Mouse (Mus musculus) midbrain, embryonic 10.5 days (tissue): Measurements from ENCODE around the gene Leng8. TPM values are rescaled to one million over a fixed set of nuclear protein-coding genes. Genes with fewer than 3 reads are reported as not detected.

ENCODE experiments used
- DNase-seq: peaks from one replicate; pipeline ENCODE4 v3.0.0-alpha.2; 2017; ENCODE audit warnings: low spot score
- H3K27ac ChIP-seq: fragments of 300-500 bp; sonication (generic); replicated peaks from 2 replicates; pipeline ENCODE4 v1.5.1; 2016; ENCODE audit warnings: mild to moderate bottlenecking
- H3K27me3 ChIP-seq: fragments of 300-500 bp; sonication (generic); 2 replicates; pipeline ENCODE4 v1.6.1; 2016; ENCODE audit warnings: low read depth, mild to moderate bottlenecking; ENCODE audit not compliant: poor library complexity, severe bottlenecking
- H3K36me3 ChIP-seq: fragments of 300-500 bp; sonication (generic); 2 replicates; pipeline ENCODE4 v1.6.1; 2016; ENCODE audit warnings: mild to moderate bottlenecking, moderate library complexity
- H3K4me1 ChIP-seq: fragments of 300-500 bp; sonication (generic); 2 replicates; pipeline ENCODE4 v1.6.1; 2016
- H3K4me3 ChIP-seq: fragments of 300-500 bp; sonication (generic); 2 replicates; pipeline ENCODE4 v1.5.1; 2016; ENCODE audit warnings: mild to moderate bottlenecking, moderate library complexity
- H3K9me3 ChIP-seq: fragments of 300-500 bp; sonication (generic); replicated peaks from 2 replicates; pipeline ENCODE4 v1.6.1; 2016; ENCODE audit warnings: mild to moderate bottlenecking
- WGBS: fragments of 180-500 bp; shearing (Covaris S2); methylation state at CpG from one replicate; pipeline ENCODE4 v1.1.7; 2016; 5-methylcytosine and 5-hydroxymethylcytosine counted together
- polyA plus RNA-seq: library from polyadenylated mRNA; unstranded; fragments of >200 nt; fragmentation: Nextera tagmentation; extraction: Ambion mirVana; gene quantifications from 2 replicates; pipeline ENCODE4 v1.2.1, GENCODE M21; 2016

Gene Leng8
- polyA plus RNA-seq, 1 experiment from 2014 or later, result 63.1 TPM

GRCm38 (mm10) chr7:4131964-4132363 is 4.9 kb upstream of the Leng8 start:
- Histone ChIP-seq H3K36me3 (peaks cover 64% of the 10 kb centered on the region), H3K4me3 (no peak overlapping the region), H3K27ac (no peak overlapping the region), H3K9me3 (no peaks in the 10 kb centered on the region), H3K4me1 (peaks cover 18% of the 10 kb centered on the region; the same call in 1 of the 2 replicates), H3K27me3 (no peaks in the 10 kb centered on the region)
- no peak for DNase-seq
- WGBS, result 91% methylated on average over 8 of the region's 8 CpGs

DNA sequence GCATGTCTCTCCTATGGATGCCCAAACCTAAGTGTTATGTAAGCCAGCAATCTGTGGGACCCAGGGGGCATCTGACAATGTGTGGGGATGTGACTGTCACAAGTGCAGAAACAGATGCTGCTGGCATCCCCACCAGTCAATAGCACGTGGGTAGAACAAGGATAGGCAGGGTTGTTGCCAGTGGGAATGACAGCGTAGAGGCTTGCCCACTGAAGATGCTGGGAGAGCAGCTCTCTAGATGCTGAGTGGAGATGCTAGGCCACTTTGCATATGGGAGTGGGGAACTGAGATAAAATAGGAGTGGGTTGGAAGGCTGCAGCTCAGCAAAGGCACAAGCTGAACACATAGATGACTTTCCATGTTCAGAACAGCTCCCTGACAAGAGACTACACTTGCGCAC is 4.3 kb upstream of the Leng8 start:
- Histone ChIP-seq H3K36me3 (peaks cover 57% of the 10 kb centered on the region), H3K27me3 (no peaks in the 10 kb centered on the region), H3K27ac (no peak overlapping the region), H3K4me3 (no peak overlapping the region), H3K9me3 (no peaks in the 10 kb centered on the region), H3K4me1 (peaks cover 19% of the 10 kb centered on the region)
- DNase-seq, result no peak
- WGBS, result 91% methylated on average over 3 of the region's 3 CpGs

DNA sequence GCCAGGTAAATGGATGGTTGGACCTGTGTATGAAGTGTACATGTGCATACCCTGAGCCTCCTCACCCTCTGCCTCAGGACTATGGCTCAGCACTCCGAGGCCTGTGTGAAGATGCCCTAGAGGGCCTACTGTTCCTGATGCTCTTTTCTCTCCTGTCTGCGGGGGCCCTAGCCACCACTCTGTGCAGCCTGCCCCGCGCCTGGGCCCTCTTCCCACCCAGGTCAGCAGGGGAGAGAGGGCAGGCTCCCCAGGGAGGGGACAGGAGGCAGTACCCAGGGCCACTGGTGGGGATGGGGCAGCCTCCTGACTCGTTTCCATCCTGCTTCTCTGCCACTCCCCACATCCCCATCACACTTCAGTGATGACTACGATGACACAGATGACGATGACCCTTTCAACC is 3.8 kb upstream of the Leng8 start:
- no peak for DNase-seq
- no peaks in the 10 kb centered on the region for H3K27me3 ChIP-seq
- WGBS, result 79% methylated on average over 5 of the region's 7 CpGs
- H3K36me3 ChIP-seq, result peaks cover 54% of the 10 kb centered on the region
- peaks cover 24% of the 10 kb centered on the region for H3K4me1 ChIP-seq
- no peaks in the 10 kb centered on the region for H3K9me3 ChIP-seq
- no peak overlapping the region for H3K4me3 ChIP-seq
- H3K27ac ChIP-seq, result no peak overlapping the region

DNA sequence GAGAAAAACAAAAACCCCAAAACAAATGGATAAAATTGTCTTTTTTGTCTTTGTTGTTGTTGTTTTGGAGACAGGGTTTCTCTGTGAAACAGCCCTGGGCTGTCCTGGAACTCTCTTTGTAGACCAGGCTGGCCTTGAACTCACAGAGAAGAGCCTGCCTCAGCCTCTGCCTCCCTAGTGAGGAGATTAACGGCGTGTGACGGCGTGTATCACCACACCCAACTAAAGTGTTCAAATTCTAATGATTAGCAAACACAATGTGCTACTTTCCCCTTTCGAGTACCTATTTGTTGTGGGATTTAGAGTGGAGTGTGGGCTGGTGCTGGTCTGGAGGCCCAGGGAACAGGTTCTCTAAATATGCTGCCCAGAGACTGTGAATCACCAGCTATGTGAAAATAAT is 1.9 kb upstream of the Leng8 start:
- no peak overlapping the region for H3K4me3 ChIP-seq
- H3K9me3 ChIP-seq, result no peaks in the 10 kb centered on the region
- WGBS, result 95% methylated on average over 5 of the region's 5 CpGs
- H3K4me1 ChIP-seq, result peaks cover 32% of the 10 kb centered on the region
- peaks cover 56% of the 10 kb centered on the region for H3K36me3 ChIP-seq
- no peaks in the 10 kb centered on the region for H3K27me3 ChIP-seq
- H3K27ac ChIP-seq, result no peak overlapping the region
- no peak for DNase-seq

- under 1% methylated on average over 16 of the region's 16 CpGs for WGBS
Observed at GRCm38 (mm10) chr7:4136404-4136770, 452 bp upstream of the Leng8 start.

GRCm38 (mm10) chr7:4137746-4138145 is 907 bp downstream of the Leng8 start:
- Histone ChIP-seq H3K4me3 (peak overlapping the region; percentile 80), H3K36me3 (peaks cover 62% of the 10 kb centered on the region), H3K4me1 (peaks cover 24% of the 10 kb centered on the region), H3K9me3 (no peaks in the 10 kb centered on the region), H3K27ac (peak overlapping the region; percentile 97), H3K27me3 (no peaks in the 10 kb centered on the region)
- WGBS, result 52% methylated on average over 3 of the region's 3 CpGs
- DNase-seq, result no peak

More at GRCm38 (mm10) chr7:4136404-4136770, 452 bp upstream of the Leng8 start:
- Histone ChIP-seq H3K4me3 (peak overlapping the region; percentile 80), H3K27ac (peak overlapping the region; percentile 97), H3K27me3 (no peaks in the 10 kb centered on the region), H3K36me3 (peaks cover 61% of the 10 kb centered on the region), H3K4me1 (peaks cover 26% of the 10 kb centered on the region), H3K9me3 (no peaks in the 10 kb centered on the region)
- DNase-seq, result no peak

GRCm38 (mm10) chr7:4138181-4138580 is 1.3 kb downstream of the Leng8 start:
- Histone ChIP-seq H3K4me3 (peak overlapping the region; percentile 80), H3K27ac (no peak overlapping the region), H3K27me3 (no peaks in the 10 kb centered on the region), H3K4me1 (peaks cover 24% of the 10 kb centered on the region), H3K36me3 (peaks cover 62% of the 10 kb centered on the region), H3K9me3 (no peaks in the 10 kb centered on the region)
- DNase-seq, result no peak
- 96% methylated on average over 2 of the region's 2 CpGs for WGBS

GRCm38 (mm10) chr7:4138671-4139070 is 1.8 kb downstream of the Leng8 start:
- 91% methylated on average over 7 of the region's 7 CpGs for WGBS
- peak overlapping the region; percentile 80 for H3K4me3 ChIP-seq
- DNase-seq, result no peak

GRCm38 (mm10) chr7:4139391-4139790 is 2.6 kb downstream of the Leng8 start:
- Histone ChIP-seq H3K9me3 (no peaks in the 10 kb centered on the region), H3K27ac (no peak overlapping the region), H3K27me3 (no peaks in the 10 kb centered on the region), H3K4me3 (peak overlapping the region; percentile 7; the same call in 1 of the 2 replicates), H3K36me3 (peaks cover 65% of the 10 kb centered on the region), H3K4me1 (peaks cover 24% of the 10 kb centered on the region)
- WGBS, result 94% methylated on average over 5 of the region's 5 CpGs
- DNase-seq, result no peak

More at GRCm38 (mm10) chr7:4138671-4139070, 1.8 kb downstream of the Leng8 start:
- Histone ChIP-seq H3K4me1 (peaks cover 24% of the 10 kb centered on the region), H3K27ac (no peak overlapping the region), H3K9me3 (no peaks in the 10 kb centered on the region), H3K36me3 (peaks cover 62% of the 10 kb centered on the region), H3K27me3 (no peaks in the 10 kb centered on the region)

- Histone ChIP-seq H3K4me1 (peaks cover 13% of the 10 kb centered on the region), H3K36me3 (peaks cover 89% of the 10 kb centered on the region), H3K4me3 (no peak overlapping the region), H3K27me3 (no peaks in the 10 kb centered on the region), H3K9me3 (no peaks in the 10 kb centered on the region; the same call in 1 of the 2 replicates), H3K27ac (no peak overlapping the region)
- DNase-seq, result no peak
- 94% methylated on average over 6 of the region's 6 CpGs for WGBS
Observed at GRCm38 (mm10) chr7:4141648-4142325, 4.9 kb downstream of the Leng8 start.

DNA sequence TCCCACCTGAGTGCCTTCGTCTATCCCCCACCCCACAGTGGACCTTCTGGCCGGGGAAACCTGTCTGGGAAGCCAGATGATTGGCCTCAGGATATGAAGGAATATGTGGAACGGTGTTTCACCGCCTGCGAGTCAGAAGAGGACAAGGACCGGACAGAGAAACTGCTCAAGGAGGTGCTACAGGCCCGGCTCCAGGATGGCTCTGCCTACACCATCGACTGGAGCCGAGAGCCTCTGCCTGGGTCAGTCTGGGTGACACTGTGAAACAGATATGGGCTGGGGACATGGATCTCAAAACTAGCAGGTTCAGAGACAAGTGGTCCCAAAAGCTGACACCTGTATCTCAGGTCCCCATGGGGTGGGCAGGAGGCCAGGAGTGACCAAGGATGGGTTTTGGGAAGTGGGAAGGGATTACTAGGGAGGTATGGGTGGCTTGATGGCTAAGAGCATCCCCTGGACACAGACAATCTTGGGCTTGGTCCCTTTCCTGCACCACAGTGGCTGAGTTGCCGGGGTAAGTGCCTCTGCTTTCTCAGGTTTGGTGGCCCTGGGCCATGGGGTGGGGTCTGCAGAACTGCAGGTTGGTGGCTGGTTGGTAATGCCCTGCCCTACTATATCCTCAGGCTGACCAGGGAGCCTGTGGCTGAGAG is 6.1 kb downstream of the Leng8 start:
- Histone ChIP-seq H3K27me3 (no peaks in the 10 kb centered on the region), H3K4me3 (no peak overlapping the region), H3K27ac (no peak overlapping the region), H3K36me3 (peaks cover 100% of the 10 kb centered on the region), H3K9me3 (no peaks in the 10 kb centered on the region; the same call in 1 of the 2 replicates), H3K4me1 (peaks cover 9% of the 10 kb centered on the region)
- WGBS, result 96% methylated on average over 10 of the region's 10 CpGs
- no peak for DNase-seq

- H3K36me3 ChIP-seq, result peaks cover 100% of the 10 kb centered on the region
- peaks cover 9% of the 10 kb centered on the region for H3K4me1 ChIP-seq
- no peak overlapping the region for H3K27ac ChIP-seq
- H3K4me3 ChIP-seq, result no peak overlapping the region
- no peak for DNase-seq
- no peaks in the 10 kb centered on the region for H3K27me3 ChIP-seq
- no peaks in the 10 kb centered on the region; the same call in 1 of the 2 replicates for H3K9me3 ChIP-seq
- WGBS, result 98% methylated on average over 19 of the region's 19 CpGs
Observed at GRCm38 (mm10) chr7:4143506-4143905, 6.7 kb downstream of the Leng8 start.

DNA sequence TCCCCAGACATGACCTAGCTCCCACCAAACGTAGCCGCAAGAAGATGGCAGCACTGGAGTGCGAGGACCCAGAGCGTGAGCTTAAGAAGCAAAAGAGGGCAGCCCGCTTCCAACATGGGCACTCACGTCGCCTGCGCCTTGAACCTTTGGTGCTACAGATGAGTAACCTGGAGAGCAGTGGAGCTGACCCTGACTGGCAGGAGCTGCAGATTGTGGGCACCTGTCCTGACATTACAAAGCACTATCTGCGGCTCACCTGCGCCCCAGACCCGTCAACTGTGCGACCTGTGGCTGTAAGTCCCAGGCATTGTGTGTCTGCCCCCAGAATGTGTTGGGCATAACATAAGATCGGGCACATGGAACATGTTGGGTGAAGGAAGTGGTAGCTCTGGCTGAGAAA is 7.2 kb downstream of the Leng8 start:
- WGBS, result 95% methylated on average over 13 of the region's 13 CpGs
- H3K27ac ChIP-seq, result no peak overlapping the region
- H3K4me1 ChIP-seq, result peaks cover 11% of the 10 kb centered on the region
- peaks cover 97% of the 10 kb centered on the region for H3K36me3 ChIP-seq
- DNase-seq, result no peak
- H3K27me3 ChIP-seq, result no peaks in the 10 kb centered on the region
- no peak overlapping the region for H3K4me3 ChIP-seq
- H3K9me3 ChIP-seq, result no peaks in the 10 kb centered on the region; the same call in 1 of the 2 replicates
